Comparison of ENCODE assay signal across 10 mouse cellular contexts in the genomic region with DNA sequence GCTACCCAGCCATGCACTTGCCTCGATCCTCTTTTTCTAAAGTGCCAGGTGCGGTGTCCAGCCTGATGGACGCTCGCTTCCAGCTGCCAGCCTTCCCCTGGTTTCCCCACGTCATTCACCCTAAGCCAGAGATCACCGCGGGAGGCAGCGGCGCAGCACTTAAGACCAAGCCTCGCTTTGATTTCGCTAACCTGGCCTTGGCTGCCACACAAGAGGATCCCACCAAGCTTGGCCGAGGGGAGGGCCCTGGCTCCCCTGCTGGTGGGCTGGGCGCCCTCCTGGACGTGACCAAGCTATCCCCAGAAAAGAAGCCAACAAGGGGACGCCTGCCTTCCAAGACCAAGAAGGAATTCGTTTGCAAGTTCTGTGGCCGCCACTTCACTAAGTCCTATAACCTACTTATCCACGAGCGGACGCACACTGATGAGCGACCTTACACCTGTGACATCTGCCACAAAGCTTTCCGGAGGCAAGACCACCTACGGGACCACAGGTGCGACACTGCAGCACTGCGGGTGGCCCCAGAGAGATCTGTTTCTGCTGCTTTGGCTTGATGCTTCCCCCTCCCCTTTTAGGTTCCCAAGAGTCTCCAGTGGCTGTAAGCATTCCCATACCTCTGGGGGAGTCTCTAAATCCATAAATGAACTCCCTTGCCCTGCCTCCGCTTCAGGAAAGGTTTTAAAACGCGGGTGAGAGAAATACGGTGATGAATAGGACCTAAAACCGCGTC. TPM values are rescaled to one million over a fixed set of nuclear protein-coding genes. Genes with fewer than 3 reads are reported as not detected.
DNase-seq lines count a peak whose midpoint lies in the region; ATAC-seq and TF ChIP-seq lines count a peak whose summit lies in the region.
"Had no signal": no experiment of that assay in that cellular context is flagged by ENCODE, and none has a peak within 500 bp of the region (broad histone marks: within the 10 kb centered on the region; RNA-seq: fewer than 3 reads in every experiment).

No protein-coding gene starts in this region.

- no peak overlapping the region for H3K9ac ChIP-seq in kidney, embryonic 16.5 days (replicated peaks; ENCODE audit: low read length)
- peak overlapping the region; percentile 13; the same call in 1 of the 2 replicates for H3K9ac ChIP-seq in limb, embryonic 14.5 days (ENCODE audit: low read depth, low read length, severe bottlenecking)
- H3K9ac ChIP-seq: liver, postnatal 0 days had no signal

- no peak for TF ChIP-seq CTCF in brain, embryonic 14.5 days (IDR thresholded peaks at IDR 0.05; ENCODE audit: borderline replicate concordance, extremely low read depth, insufficient read depth, insufficient read length)

- peaks cover 31% of the 10 kb centered on the region for H3K4me1 ChIP-seq in kidney, embryonic 16.5 days (ENCODE audit: insufficient read depth, low read length)
- peaks cover 36% of the 10 kb centered on the region for H3K4me1 ChIP-seq in limb, embryonic 14.5 days (ENCODE audit: control insufficient read depth, insufficient read depth, low read length)

- no peaks in the 10 kb centered on the region for H3K9me3 ChIP-seq in kidney, embryonic 16.5 days (ENCODE audit: low read length)
- H3K9me3 ChIP-seq in limb, embryonic 14.5 days (ENCODE audit: control insufficient read depth, low read length): no peaks in the 10 kb centered on the region

- no peak overlapping the region for H3K27ac ChIP-seq in kidney, embryonic 16.5 days (ENCODE audit: low read length)
- no peak overlapping the region for H3K27ac ChIP-seq in limb, embryonic 14.5 days (replicated peaks; ENCODE audit: low read depth, low read length)

- H3K4me2 ChIP-seq in kidney, embryonic 16.5 days (replicated peaks; ENCODE audit: low read depth, low read length): peak overlapping the region; percentile 45
- peak overlapping the region; percentile 61 for H3K4me2 ChIP-seq in limb, embryonic 14.5 days (replicated peaks; ENCODE audit: low read depth, low read length, severe bottlenecking)

- H3K36me3 ChIP-seq in kidney, embryonic 16.5 days (ENCODE audit: insufficient read depth, low read length): no peaks in the 10 kb centered on the region
- peaks cover 28% of the 10 kb centered on the region for H3K36me3 ChIP-seq in limb, embryonic 14.5 days (ENCODE audit: control insufficient read depth, insufficient read depth, low read length)

- peak; percentile 78 for DNase-seq in heart, adult 11 months
- DNase-seq in heart, adult 9 months (ENCODE audit: low spot score in 2 of 2): no peak
- DNase-seq in kidney, adult 8-10 months: no peak
- peak; percentile 39 for DNase-seq in brain, embryonic 14.5 days (ENCODE audit: low read depth)
- DNase-seq in limb, embryonic 14.5 days (ENCODE audit: low spot score): peak; percentile 4
- no peak for DNase-seq in thymus, adult 18-20 months
- DNase-seq: kidney, postnatal 14 days; liver, postnatal 0 days had no signal

- ATAC-seq in kidney, embryonic 16.5 days (ENCODE audit: low FRiP score, low TSS enrichment): no peak
- no peak for ATAC-seq in limb, embryonic 14.5 days (ENCODE audit: low FRiP score, low read depth)
- no peak for ATAC-seq in erythroid progenitor cell, adult 5-6 weeks (replicated peaks; ENCODE audit: low FRiP score, poor library complexity, severe bottlenecking)
- ATAC-seq: liver, postnatal 0 days had no signal

- H3K4me3 ChIP-seq in kidney, embryonic 16.5 days (ENCODE audit: low read length): peak overlapping the region; percentile 35; the same call in 1 of the 2 replicates
- H3K4me3 ChIP-seq in limb, embryonic 14.5 days (replicated peaks; ENCODE audit: low read length): peak overlapping the region; percentile 65

- H3K27me3 ChIP-seq in kidney, embryonic 16.5 days (ENCODE audit: insufficient read depth, low read length): peaks cover 79% of the 10 kb centered on the region
- H3K27me3 ChIP-seq in limb, embryonic 14.5 days (ENCODE audit: control insufficient read depth, insufficient read depth, low read length): peaks cover 54% of the 10 kb centered on the region; the same call in 1 of the 2 replicates

- no peak for TF ChIP-seq POLR2A in brain, embryonic 14.5 days (IDR thresholded peaks at IDR 0.05; ENCODE audit: borderline replicate concordance, extremely low read depth, insufficient read depth, insufficient read length, poor library complexity, severe bottlenecking)
- TF ChIP-seq POLR2A in limb, embryonic 14.5 days (IDR thresholded peaks at IDR 0.05; ENCODE audit: borderline replicate concordance, extremely low read depth, insufficient read depth, insufficient read length): no peak

- 8% methylated on average over 31 of the region's 31 CpGs for WGBS in kidney, embryonic 16.5 days
- 4% methylated on average over 31 of the region's 31 CpGs for WGBS in limb, embryonic 14.5 days

RNA-seq across cellular contexts. Expression of a gene that starts 9.6 kb away (rescaled TPM):
- polyA plus RNA-seq in kidney, embryonic 16.5 days (2015; fragmentation: Nextera tagmentation; extraction: Ambion mirVana): 20.3 and 30.8 TPM in 2 replicates
- polyA plus RNA-seq in brain, embryonic 14.5 days (2012; rRNA removed): 8.6 and 14.3 TPM in 2 replicates
- polyA plus RNA-seq in limb, embryonic 14.5 days (2012; rRNA removed): 118 and 165 TPM in 2 replicates
- polyA plus RNA-seq in limb, embryonic 14.5 days (2014; fragmentation: Nextera tagmentation; extraction: Ambion mirVana): 82.5 and 99.7 TPM in 2 replicates
- total RNA-seq in erythroid progenitor cell, adult 5-6 weeks (2015; ENCODE audit: low replicate concordance): not detected in 2 replicates
- not detected in 2 replicates for total RNA-seq in erythroid progenitor cell, adult 5-6 weeks (2017; ENCODE audit: low replicate concordance)

Comparison
In these comparisons a context has a peak if more than half of its experiments do, and no peak if none do; other contexts are left out.
1. DNase-seq: peak in heart, adult 11 months (single experiment), brain, embryonic 14.5 days (single experiment) and limb, embryonic 14.5 days (single experiment); none in heart, adult 9 months (0 of 2), kidney, adult 8-10 months (0 of 2) and thymus, adult 18-20 months (0 of 2).